Mouse (Mus musculus): ENCODE data around the gene Ncoa1. TPM values are rescaled to one million over a fixed set of nuclear protein-coding genes. Genes with fewer than 3 reads are reported as not detected.

Ncoa1 gene
- polyA plus RNA-seq, 1 experiment from 2014 or later: 7.1 TPM

Other genes starting within 250 kb of the Ncoa1 start
- 5.6 and 5.9 TPM in 2 replicates for gene Ptrhd1, start 243.2 kb downstream of the Ncoa1 start, polyA plus RNA-seq (2016; fragmentation: Nextera tagmentation; extraction: Ambion mirVana)
- gene Cenpo, start 242.9 kb downstream of the Ncoa1 start, polyA plus RNA-seq (2016; fragmentation: Nextera tagmentation; extraction: Ambion mirVana): 16.9 and 18.6 TPM in 2 replicates
- gene Itsn2, start 115.5 kb upstream of the Ncoa1 start, polyA plus RNA-seq (2016; fragmentation: Nextera tagmentation; extraction: Ambion mirVana): 15.6 and 18.9 TPM in 2 replicates
- gene Gm3625, start 115.7 kb upstream of the Ncoa1 start, polyA plus RNA-seq (2016; fragmentation: Nextera tagmentation; extraction: Ambion mirVana): not detected in 2 replicates

Measured in midbrain, embryonic 12.5 days (tissue).